Mouse (Mus musculus) kidney, postnatal 4 days (tissue): ENCODE results near the gene Mtx1.

Experiments
- DNase-seq, 2 experiments: peaks; one replicate each; pipeline ENCODE4 v3.0.0; 2021; ENCODE audit warnings: mixed read lengths in 2 of 2

Mtx1 gene

DNA sequence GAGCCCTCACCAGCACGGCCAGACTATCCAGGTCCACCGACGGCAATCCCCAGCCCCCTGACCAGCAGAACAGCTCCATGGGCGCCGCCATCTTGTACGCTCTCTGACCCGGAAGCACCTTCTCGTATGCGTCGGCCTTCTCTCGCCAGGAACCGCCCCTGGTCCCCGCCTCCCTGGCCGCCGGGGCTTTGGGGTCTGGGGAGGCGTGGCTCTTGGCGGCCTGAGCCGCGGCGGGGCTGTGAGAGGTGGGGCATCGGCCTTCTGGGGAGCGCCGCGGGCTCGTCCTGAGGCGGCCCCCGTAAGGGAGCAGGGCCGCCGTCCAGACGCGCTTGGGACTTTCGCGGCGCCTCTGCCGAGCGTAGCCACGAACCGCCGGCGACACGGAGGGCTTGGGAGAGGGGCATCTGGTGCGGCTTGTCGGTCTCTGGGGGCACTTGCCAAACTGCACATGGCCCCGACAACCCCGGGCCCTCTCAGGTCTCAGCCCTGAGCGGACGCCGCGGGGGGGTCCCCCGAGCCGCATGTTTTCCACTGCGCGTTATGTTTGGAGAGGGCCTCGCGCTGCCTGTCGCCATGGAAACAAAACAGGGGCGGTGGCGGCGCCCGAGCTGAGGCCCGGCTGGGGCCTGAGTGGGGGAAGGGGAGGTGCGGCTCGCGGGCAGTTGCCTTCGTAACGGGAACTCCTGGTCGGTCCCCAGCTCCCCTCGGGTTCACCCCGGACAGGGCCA, 12.9 kb downstream of the Mtx1 start:
- peak; percentile 96 to 97 for DNase-seq

DNA sequence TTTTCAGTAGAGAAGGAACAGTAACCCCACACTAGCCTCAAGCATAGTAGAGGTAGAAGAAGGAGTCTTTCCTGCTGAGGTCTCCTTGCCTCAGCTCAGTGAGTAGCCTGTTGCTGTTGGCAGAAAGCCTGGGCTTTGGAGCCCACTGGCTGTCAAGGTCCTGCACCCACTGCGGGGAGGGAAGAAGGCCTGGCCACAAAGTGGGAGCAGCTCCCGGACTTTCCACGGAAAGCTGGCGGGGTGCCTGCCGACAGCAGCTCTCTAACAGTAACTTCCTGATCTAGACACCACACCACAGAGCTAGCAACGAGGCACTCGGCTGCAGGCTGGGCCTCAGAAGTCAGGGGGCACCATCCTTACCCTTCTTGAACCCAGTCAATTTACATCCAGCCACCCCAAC, 16.2 kb downstream of the Mtx1 start:
- DNase-seq: peak; percentile 74 to 81

DNA sequence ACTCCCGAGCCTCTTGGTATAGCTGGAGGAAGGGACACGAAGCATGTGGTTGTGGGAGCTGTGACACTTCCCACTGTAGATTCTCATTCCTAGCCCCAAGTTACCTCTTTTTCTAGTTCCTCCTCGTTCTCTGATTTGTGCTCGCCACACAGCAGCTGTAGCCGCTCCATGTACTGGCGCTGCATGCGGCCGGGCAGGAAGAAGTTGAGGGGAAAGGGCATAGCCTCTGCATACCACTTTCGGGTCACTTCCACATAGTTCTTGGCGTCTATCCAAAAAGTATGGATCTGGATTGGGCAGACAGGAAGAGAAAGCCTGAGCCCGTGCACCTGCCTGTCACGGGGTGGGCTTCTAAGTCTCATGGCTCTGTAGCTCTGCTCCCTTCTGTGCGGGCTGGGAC, 16.7 kb downstream of the Mtx1 start:
- DNase-seq: peak; percentile 33 to 61

DNA sequence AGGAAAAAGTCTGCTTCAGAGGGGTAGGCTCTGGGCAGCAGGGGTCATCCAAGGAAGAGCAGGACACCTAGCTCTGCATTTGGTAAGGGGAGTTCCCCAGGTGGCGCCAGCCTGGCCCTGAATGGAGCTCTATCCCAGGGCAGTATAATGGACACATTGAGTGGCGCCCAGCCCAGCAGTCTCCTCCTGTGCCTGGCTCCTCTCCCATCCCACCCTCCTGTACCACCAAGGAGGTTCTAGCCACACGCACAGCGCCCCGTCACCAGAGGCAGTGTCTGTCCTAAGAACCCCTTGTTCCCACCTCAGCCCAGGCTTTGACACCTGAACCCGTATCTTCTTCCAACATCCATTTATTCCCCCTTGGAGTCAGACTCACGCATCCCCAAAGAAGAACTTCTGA, 17.2 kb downstream of the Mtx1 start:
- DNase-seq: no peak

DNA sequence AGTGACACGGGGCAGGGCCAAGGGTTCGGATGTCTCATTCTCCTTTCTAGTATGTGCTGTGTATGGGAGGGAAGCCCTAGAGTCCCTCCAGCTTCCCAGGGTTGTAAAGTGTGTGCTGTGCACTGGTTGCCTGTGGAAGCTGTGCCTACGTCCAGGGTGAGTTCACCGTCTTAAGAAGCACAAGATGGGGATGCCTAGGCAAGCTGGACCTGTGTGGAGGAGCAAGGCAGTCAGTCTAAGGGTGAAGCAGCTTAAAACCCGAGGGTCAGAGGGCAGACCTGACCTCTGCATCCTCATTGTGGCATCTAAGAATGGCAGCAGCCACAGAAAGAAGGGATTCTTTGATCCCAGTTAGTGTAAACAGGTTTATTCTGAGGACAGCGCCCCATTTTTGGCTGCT, 18.2 kb downstream of the Mtx1 start:
- no peak for DNase-seq

DNA sequence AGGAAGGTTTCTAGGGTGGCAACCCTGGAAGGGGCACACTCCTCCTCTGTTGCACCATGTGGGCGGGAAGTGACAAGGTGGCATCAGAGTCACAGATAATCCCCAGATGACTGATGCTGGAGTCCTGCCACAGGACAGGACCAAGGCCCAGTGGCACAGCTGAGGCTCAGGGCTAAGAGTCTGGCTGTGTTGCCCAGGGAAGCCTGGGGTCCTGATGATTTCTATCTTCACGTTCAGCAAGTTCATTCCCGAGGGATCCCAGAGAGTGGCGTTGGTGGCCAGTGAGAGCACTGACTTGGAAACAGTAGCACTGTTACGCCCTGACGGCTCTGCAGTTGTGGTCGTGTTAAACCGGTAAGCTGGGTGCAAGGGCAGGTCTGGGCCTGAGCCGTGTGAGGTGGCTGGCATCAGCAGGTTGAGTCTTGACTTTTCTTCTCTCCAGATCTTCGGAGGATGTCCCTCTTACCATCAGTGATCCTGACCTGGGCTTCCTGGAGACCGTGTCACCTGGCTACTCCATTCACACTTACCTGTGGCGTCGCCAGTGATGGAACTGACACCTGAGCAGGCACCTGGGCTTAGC, 18.7 kb downstream of the Mtx1 start:
- no peak for DNase-seq

DNA sequence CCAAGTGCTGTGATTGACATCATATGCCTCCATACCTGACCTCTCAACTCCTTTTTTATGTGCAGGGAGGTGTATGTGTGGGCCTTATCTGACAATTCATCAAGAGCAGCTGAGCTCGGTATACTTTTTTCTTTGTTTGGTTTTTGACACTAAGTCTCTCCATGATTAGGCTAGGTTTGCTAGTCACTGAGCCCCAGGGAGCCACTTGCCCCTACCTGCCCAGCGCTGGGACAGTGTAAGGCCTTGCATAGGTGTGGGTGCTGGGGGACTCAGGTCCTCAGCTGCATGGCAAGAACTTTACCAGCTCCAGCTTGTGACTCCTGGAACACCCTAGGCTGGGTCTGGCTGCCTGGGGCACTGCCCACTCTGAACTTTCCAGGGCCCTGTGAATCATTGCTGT, 20.2 kb downstream of the Mtx1 start:
- no peak for DNase-seq

DNA sequence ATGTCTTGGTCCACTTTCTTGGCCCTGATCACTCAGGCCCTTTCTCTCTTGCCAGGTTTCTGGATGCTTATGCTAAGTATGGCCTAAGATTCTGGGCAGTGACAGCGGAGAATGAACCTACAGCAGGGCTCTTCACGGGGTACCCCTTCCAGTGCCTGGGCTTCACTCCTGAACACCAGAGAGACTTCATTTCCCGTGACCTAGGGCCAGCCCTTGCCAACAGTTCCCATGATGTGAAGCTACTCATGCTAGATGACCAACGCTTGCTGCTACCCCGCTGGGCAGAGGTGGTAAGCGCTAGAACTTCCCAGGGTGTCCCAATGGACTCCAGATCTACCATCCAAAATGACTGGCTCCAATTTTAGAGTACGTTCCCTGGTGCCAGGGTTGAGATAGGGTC, 20.8 kb downstream of the Mtx1 start:
- no peak for DNase-seq

DNA sequence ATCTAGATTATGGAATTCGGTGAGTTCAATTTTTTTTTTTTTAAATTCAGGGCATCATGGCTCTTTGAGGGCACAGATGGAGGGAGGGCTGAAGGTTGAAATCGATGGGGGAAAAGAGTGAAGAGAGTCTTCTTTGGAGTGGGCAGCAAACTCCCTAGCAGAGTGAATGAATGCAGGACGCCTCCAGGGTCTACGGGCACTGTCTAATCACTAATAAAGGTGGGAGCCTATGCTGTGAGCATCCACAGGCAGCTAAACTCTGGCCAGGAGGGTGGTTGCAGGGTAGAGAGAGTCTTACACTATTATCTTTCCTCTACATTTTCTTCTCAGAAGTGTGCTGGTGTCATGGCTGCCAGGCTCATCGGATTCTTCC, 23.8 kb downstream of the Mtx1 start:
- DNase-seq: no peak

DNA sequence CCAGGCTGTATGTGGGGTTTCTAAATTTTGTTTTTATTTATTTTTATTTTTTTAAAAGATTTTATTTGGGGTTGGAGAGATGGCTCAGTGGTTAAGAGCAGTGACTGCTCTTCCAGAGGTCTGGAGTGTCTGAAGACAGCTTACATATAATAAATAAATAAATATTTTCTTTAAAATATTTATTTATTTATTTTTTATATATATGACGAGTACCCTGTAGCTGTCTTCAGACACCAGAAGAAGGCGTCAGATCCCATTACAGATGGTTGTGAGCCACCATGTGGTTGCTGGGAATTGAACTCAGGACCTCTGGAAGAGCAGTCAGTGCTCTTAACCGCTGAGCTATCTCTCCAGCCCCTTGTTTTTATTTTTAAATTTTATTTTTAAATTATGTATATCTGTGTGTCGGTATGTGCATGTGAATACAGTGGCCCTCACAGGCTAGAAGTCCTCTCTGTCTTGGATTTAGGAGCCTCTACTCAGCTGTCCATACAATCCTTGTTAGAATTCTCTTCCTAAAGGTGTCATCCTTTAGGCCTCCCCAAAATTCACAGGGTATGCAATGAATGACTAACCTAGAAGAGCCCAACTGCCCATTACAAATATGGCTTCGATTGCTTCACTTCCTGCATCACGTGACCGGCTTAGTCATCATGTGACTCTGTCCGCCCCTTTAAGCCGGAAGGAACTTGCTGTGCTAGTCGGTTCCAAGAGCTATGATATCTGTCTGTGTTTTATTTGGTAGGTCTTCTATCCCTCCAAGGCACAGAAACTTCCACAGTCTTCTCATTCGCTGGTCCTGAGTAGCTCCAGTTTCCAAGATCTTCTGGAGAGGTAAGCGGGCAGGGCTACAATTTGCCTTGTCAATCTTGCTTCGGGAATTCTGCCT, 24.4 kb downstream of the Mtx1 start, which contains the start of gene Gba:
TSS of gene Gba (plus strand) at position 676 of the 889 bp plus-strand sequence.
- peak; percentile 87 to 89 for DNase-seq

DNA sequence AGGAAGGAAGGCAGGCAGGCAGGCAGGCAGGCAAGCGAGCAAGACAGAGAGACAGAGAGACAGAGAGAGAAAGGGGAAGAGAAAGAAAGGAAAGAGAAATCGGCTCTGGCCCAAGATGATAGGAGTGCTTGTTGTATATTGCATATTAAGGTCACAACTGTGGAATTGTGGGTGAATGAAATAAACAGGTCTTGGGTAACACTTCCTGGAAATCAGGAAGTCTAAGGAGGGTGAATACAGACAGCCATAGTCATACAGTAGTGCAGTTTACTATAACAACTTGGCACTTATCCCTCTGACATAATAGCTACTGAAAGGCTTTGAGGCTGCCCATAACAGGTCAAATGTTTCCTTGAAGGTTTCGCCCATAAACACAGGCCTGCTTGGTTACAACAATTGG, 27.0 kb downstream of the Mtx1 start:
- DNase-seq: no peak

DNA sequence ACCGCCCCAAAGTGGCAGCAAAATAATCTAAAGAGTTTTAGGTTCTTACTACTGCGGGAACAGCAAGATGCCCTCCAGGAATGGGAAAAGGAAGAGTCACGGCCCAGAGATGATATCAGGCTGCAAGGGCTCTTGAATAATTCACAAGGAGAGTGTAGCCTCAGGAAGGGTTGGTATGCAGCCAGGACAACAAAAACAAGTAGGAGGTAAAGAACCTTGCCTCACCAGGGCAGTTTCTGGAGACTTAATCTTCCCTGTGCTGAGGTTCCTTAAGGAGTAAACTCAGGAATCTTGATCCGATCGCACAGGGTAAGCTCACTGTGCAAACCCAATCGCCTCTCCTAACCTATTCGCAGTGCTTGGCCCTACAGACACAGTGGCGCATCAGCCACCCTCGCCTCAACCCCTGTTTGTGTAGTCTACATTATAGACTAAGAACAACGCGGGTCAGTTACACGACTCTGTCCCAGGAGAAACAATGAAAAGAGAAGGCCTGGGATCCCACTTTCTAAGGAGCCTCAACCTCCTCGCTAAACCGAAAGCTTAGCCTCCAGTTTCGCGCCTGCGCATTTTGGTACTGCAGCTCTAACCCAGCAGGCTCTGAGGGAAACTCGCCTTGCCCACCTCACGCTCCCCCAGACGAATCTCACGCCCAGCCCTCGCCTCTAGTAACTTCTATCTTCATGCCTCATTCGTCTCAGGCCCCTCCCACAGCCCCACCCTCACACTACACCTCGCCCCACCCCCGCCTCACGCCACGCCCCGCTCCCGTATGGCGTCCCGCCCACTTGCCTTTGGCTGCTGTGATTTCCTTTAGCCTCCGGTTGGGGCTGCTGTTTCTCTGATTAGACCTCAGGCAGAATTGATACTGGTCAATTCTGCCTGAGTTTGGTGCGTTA, 30.7 kb downstream of the Mtx1 start:
- peak; percentile 96 to 98 for DNase-seq

DNA sequence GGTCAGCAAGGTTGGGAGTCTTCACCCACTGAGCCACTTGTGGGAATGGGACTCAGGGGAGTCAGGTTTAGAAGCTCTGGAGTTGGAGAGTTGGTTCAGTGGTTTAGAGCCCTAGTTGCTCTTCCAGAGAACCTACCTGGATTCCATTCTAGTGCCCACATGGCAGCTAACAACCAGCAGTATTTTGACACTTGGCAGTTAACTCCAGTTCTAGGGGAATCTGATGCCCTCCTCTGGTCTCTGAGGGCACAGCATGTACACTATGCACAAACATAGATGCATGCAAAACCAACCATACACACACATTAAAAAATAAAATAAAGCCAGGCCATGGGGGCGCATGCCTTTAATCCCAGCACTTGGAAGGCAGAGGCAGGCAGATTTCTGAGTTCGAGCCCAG, 33.0 kb downstream of the Mtx1 start:
- peak; percentile 54 for DNase-seq

DNA sequence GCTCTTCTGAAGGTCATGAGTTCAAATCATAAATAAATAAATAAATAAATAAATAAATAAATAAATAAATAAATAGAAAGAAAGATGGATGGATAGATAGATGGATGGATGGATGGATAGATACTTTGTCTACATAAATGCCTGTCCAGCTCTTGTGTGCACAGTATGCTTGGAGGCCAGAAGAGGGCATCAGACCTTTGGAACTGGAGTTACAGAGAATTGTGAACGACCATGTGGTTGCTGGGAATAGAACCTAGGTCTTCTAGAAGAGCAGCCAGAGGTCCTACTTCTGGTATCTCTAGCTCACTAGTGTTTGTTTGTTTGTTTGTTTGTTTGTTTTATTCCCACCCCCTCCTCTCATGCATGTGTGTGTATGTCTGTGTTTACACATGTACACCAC, 33.5 kb downstream of the Mtx1 start:
- no peak for DNase-seq

DNA sequence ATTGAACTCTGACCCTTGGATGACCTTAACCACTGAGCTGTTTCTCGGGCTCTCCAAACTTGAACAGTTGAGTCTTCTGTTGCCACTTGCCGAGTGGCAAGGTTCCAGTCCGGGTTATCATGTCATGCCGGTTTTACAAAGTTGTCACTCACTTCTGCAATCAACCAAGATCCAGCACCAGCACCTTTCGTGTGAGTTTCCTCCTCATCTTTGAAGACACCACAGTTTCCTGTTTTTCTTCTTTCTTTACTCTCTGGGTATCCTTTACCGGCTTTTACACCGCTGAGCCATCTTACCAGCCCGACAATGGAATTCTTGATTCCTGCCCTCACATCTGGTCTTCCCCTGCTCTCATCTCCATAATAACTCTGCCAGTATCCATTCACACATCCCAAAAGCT, 36.5 kb downstream of the Mtx1 start:
- no peak for DNase-seq

DNA sequence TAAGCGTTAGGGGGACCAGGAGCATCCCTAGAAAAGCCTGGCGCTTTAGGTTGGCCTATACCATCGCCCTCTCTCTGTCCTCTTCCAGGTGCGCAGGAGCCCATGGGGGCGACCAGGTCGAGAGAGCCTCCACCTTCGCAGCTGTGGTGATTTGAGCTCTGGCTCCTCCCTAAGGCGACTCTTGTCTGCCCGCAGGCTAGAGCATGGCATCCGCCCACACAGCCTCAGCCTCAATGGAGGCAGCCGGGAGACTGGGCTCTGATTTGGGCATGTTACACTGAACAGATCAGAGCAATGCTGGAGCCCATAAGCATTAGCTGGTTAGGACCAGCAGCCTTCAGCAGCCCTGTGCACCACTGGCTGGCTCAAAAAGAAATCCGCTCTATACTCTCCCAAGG, 38.4 kb downstream of the Mtx1 start:
- DNase-seq: peak in 1 of 2 experiments; percentile 59

DNA sequence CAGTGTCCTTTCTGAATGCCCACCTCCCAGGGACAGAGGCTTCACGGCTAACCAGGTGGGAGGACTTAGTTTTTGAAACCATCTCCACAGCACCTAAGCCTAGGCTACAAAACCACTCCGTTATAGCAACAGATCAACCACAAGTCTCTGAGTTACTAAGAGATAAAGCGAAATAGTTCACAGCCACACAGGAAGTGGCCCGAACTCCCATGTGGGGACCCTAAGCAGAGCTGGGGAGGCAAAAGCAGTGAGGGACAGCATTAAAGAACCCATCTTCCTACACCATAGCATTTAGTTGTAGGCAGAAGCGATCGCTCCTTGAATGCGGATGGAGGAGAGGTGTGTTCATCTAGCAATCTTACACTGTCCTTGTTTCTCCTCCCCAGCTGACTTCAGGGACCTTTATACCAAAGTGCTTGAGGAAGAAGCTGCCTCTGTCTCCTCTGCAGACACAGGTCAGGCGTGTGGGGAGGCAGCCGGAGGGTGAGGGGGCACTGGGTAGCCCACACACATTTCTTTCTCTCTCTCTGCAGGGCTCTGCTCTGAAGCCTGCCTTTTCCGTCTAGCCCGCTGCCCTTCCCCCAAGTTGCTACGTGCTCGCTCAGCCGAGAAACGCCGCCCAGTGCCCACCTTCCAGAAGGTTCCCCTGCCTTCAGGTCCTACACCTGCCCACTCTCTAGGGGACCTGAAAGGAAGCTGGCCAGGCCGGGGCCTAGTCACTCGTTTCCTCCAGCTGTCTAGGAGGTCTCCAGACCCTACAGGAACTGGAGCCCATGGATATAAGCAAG, 39.0 kb downstream of the Mtx1 start:
- peak; percentile 42 to 53 for DNase-seq

DNA sequence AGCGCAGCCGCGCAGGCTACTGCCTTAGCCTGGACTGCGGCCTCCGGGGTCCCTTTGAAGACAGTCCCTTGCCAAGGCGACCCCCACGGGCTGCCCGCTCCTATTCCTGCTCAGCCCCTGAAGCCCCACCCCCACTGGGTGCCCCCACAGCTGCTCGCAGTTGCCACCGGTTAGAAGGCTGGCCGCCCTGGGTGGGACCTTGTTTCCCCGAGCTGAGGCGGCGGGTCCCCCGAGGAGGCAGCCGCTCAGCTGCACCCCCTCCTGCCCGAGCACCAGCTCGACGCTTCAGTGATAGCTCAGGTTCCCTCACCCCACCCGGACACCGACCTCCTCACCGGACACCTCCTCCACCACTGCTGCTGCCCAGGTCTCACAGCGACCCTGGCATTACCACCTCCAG, 39.7 kb downstream of the Mtx1 start:
- no peak for DNase-seq

DNA sequence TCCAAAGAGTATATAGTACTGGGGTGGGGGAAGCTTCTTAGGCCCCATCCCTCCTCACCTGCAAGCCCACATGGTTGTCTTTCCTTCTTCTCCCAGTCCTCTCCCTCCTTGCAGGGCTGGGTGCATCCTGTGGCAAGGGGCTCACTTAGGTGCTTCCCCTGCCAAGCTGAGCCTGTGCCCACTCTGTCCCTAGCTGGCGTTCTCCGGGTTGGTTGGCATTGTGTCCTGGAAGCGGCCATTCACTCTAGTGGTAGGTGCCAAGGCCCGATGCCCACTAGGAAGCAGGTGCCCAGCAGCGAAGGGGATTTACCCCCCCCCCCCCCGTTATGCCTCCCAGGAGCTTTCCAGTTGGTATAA, 43.0 kb downstream of the Mtx1 start:
- no peak for DNase-seq

DNA sequence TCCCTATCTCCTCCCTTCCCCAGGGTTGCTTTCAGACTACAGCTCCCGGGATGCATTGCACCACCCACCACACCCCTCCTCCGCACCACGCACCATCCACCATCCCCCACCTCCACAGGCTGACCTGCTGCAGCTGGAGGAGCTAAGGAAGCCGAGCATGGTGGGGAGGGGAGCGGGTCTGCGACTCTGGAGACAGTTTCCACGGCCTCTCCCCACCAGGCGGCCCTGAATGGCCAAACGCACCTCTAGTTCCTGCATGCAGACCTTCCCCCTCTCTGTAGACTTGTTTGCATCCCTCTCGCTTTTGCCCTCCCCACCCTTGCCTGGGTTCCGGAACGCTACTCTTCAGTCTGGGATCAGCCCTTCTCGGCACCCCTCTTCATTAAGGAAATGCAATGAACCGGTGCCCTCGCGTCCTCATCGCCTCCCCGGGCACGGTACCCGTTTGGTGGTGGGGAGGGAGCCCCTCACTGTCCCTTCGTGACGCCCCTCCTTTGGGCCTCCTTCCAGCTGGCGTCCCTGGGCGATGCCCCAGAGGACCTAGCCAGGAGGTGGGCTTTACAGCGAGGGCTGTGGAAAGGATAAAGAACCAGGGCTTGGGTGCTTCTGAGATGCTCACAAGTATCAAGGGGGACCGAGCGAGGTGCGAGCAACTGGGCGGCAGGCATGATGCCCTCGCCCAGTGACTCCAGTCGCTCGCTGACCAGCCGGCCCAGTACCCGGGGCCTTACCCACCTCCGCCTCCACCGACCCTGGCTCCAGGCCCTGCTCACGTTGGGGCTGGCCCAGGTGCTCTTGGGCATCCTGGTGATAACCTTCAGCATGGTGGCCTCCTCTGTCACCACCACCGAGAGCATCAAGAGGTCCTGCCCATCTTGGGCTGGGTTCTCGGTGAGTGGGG, 43.6 kb downstream of the Mtx1 start, which contains the start of gene Fam189b:
TSS of gene Fam189b (plus strand) at position 86 of the 901 bp plus-strand sequence.
- DNase-seq: peak; percentile 90 to 93

DNA sequence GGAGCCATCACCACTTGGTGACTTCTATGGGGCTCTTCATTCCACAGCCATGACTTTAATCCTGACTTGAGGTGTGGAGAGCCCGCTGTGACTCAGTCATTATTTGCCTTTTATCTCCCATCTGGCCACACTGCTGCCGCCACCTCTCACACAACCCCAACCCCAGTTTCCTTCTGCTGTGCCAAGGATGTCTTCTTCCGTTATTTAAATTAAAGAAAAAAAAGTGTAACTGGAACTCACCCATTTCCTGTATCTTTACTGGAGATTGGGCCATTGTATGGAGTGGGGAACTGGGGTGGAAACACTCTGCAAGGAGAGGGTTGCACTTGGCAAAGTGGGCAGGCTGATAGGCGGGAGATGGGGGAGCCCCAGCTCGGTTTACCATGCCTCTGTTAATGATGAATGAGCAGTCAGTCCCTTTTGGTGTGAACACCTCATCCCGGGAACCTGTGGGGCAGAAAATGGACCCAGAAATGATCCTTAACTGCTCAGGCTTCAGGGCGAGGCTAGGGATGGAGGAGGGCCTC, 44.3 kb downstream of the Mtx1 start:
- no peak for DNase-seq
